Mouse (Mus musculus) hindbrain, embryonic 16.5 days (tissue): ENCODE data around the gene Flt3. TPM values are rescaled to one million over a fixed set of nuclear protein-coding genes. Genes with fewer than 3 reads are reported as not detected.

Experiments
- ATAC-seq: fragments of 200-750 bp; cut with Nextera tagmentation; 2 replicates; pipeline ENCODE4 v1.8.0; 2017; ENCODE audit warnings: moderate TSS enrichment, moderate library complexity
- H3K27ac ChIP-seq: fragments of 300-500 bp; sonication (generic); 2 replicates; pipeline ENCODE4 v1.5.1; 2014; ENCODE audit warnings: low read depth, mild to moderate bottlenecking, control low read depth, low read length, moderate library complexity
- H3K27me3 ChIP-seq: fragments of 300-500 bp; sonication (generic); replicated peaks from 2 replicates; pipeline ENCODE4 v1.6.1; 2014; ENCODE audit warnings: low read length; ENCODE audit not compliant: control insufficient read depth, insufficient read depth
- H3K36me3 ChIP-seq: fragments of 300-500 bp; sonication (generic); 2 replicates; pipeline ENCODE4 v1.6.1; 2014; ENCODE audit warnings: mild to moderate bottlenecking, low read length, moderate library complexity, mixed read lengths; ENCODE audit not compliant: control insufficient read depth, insufficient read depth
- H3K4me1 ChIP-seq: fragments of 300-500 bp; sonication (generic); 2 replicates; pipeline ENCODE4 v1.6.1; 2014; ENCODE audit warnings: low read depth, low read length; ENCODE audit not compliant: control insufficient read depth, insufficient read depth
- H3K4me2 ChIP-seq: fragments of 300-500 bp; sonication (generic); 2 replicates; pipeline ENCODE4 v1.6.1; 2014; ENCODE audit warnings: mild to moderate bottlenecking, low read length, control low read depth, moderate library complexity
- H3K4me3 ChIP-seq: fragments of 300-500 bp; sonication (generic); 2 replicates; pipeline ENCODE4 v1.5.1; 2014; ENCODE audit warnings: mild to moderate bottlenecking, low read length, control low read depth, moderate library complexity
- H3K9ac ChIP-seq: fragments of 300-500 bp; sonication (generic); 2 replicates; pipeline ENCODE4 v1.6.1; 2014; ENCODE audit warnings: low read depth, mild to moderate bottlenecking, control low read depth, low read length, moderate library complexity
- H3K9me3 ChIP-seq: fragments of 300-500 bp; sonication (generic); 2 replicates; pipeline ENCODE4 v1.6.1; 2014; ENCODE audit warnings: mild to moderate bottlenecking, low read length, moderate library complexity; ENCODE audit not compliant: control insufficient read depth
- WGBS: fragments of 180-500 bp; shearing (Covaris S2); extraction: QIAGEN DNeasy Blood & Tissue Kit; methylation state at CpG from one replicate; pipeline ENCODE4 v1.1.7; 2014; 5-methylcytosine and 5-hydroxymethylcytosine counted together
- polyA plus RNA-seq: library from polyadenylated mRNA; unstranded; fragments of >200 nt; fragmentation: Nextera tagmentation; extraction: Ambion mirVana; gene quantifications from 2 replicates; pipeline ENCODE4 v1.2.1, GENCODE M21; 2015

Flt3 gene
- polyA plus RNA-seq, 1 experiment from 2014 or later, result 2.3 TPM

DNA sequence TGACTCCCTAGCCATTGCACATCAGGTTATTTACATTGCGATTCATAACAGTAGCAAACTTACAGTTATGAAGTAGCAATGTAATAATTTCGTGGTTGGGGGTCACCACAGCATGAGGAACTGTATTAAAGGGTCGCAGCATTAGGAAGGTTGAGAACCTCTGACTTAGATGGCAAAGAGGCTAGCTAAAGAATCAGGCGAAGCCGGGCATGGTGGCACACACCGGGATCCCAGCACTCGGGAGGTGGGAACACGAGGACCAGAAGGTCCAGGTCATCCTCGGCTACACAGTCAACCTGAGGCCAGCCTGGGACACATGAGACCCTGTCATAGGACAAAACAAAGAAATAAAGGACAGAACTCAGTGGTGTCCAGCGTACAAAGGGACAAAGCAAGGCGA, 70.3 kb downstream of the Flt3 start:
- no peak overlapping the region for H3K27ac ChIP-seq
- no peaks in the 10 kb centered on the region for H3K36me3 ChIP-seq
- H3K4me1 ChIP-seq, result no peaks in the 10 kb centered on the region
- H3K27me3 ChIP-seq, result no peaks in the 10 kb centered on the region
- H3K9ac ChIP-seq, result no peak overlapping the region
- ATAC-seq, result no peak
- 85% methylated on average over 11 of the region's 11 CpGs for WGBS
- no peak overlapping the region for H3K4me2 ChIP-seq
- no peaks in the 10 kb centered on the region; the same call in 1 of the 2 replicates for H3K9me3 ChIP-seq
- no peak overlapping the region for H3K4me3 ChIP-seq

DNA sequence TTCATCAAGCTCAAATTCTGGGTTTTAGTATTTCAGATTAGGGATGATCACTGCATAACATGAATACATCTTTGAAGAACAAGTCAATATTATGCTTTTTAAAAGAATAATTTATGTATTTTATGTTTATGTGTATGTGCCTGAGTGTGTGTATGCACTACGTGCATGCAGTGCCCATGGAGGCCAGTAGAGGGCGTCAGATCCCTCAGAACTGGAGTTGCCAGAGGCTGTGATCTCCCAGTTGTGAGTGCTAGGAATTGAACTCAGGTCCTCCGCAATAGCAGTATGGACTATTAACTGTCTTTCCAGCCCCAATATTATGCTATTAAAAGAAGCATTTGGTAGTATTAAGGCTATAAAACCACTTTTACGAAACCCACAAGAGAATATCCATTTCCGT, 72.7 kb downstream of the Flt3 start:
- Histone ChIP-seq H3K9me3 (no peaks in the 10 kb centered on the region; the same call in 1 of the 2 replicates), H3K27me3 (0 out of 2 replicates have a peak, but pooled peaks cover 3% of the 10 kb centered on the region), H3K4me1 (no peaks in the 10 kb centered on the region), H3K4me3 (no peak overlapping the region), H3K36me3 (no peaks in the 10 kb centered on the region), H3K4me2 (no peak overlapping the region), H3K27ac (no peak overlapping the region), H3K9ac (no peak overlapping the region)
- 93% methylated on average over 5 of the region's 5 CpGs for WGBS
- ATAC-seq, result no peak

DNA sequence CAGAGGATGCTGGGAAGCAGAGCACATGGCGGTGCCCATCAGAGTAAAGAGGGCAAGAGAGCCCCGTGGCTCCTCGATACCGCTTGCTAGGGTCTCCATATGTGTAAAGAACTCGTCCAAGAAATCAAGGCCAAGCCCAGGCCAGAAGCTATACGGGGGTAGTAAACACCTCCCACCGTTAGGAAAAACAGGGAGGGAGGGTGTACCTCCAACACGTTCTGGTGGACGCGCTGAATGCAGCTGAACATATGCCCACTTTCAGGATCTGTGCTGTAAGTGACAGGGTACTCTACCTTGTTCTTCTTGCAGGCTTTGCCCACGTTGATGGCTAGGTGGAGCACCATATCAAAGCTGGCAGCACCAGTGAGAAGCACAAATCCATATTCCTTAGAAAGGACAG, 74.4 kb downstream of the Flt3 start:
- Histone ChIP-seq H3K4me2 (no peak overlapping the region), H3K9me3 (no peaks in the 10 kb centered on the region; the same call in 1 of the 2 replicates), H3K4me1 (no peaks in the 10 kb centered on the region), H3K4me3 (no peak overlapping the region), H3K27me3 (peaks cover 15% of the 10 kb centered on the region), H3K27ac (no peak overlapping the region), H3K9ac (no peak overlapping the region), H3K36me3 (no peaks in the 10 kb centered on the region)
- WGBS, result 77% methylated on average over 11 of the region's 11 CpGs
- no peak for ATAC-seq

DNA sequence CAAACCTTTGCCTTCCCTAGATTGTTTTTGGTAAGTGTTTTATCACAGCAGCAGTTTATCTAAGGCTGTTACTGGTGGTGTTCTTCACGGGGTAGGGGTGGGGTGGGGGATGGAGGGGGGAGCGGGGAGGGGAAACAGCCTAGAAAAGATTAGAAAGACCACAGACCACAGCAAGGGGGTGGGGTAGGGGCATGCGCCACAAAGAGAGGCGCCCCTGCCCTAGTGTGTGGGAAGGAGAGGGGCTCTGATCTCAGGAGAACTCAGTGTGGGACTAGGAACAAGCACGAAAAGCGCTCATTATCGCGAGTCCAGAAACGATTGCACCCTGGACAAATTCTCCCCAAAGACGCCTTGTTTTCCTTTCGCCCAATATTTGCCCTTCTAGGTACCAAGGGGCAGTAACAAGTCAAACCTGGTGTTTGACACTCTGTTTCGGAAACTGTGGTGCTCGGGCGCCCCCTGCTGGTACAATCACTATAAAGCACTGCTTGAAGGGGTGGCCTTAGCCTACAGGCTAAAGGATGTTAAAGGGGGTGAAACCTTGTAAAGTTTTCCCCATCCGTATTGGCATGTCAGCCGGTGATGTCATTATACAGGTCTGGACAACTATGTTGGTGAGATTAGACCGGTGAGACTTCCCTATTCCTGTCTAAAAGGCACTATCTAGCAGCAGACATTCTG, 76.9 kb downstream of the Flt3 start:
- Histone ChIP-seq H3K27me3 (peaks cover 24% of the 10 kb centered on the region), H3K36me3 (no peaks in the 10 kb centered on the region), H3K4me2 (no peak overlapping the region), H3K9ac (no peak overlapping the region), H3K4me1 (no peaks in the 10 kb centered on the region), H3K9me3 (no peaks in the 10 kb centered on the region; the same call in 1 of the 2 replicates), H3K4me3 (no peak overlapping the region), H3K27ac (no peak overlapping the region)
- 19% methylated on average over 17 of the region's 17 CpGs for WGBS
- 0 out of 2 replicates have a peak, but pooled peaks have one; percentile 20 for ATAC-seq

DNA sequence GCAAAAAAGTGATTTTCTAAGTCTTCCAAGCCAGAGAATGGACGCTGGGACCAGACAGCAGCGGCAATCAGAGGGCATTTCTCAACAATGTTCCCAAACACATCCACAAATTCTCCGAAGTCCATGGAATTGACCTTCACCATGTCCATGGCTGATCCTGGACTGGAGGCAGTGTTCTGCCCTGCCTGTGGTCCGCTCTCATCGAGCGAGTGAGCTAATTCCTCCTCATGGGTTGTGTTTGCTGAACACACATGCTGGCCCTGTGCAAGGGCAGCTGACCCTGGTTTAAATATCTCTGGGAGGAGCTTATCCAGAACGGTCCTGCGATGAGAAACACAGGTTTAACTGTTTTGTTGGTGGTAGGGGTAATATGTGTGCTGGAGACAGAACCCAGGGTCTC, 78.1 kb downstream of the Flt3 start, which contains the start of gene Urad:
Gene Urad (minus strand): TSS at position 258 of the 400 bp plus-strand sequence.
- no peak for ATAC-seq
- peaks cover 35% of the 10 kb centered on the region for H3K27me3 ChIP-seq
- no peaks in the 10 kb centered on the region for H3K9me3 ChIP-seq
- H3K9ac ChIP-seq, result no peak within 1 kb of the TSS
- no peaks in the 10 kb centered on the region for H3K4me1 ChIP-seq
- no peak within 1 kb of the TSS for H3K4me2 ChIP-seq
- H3K27ac ChIP-seq, result no peak within 1 kb of the TSS
- H3K36me3 ChIP-seq, result no peaks in the 10 kb centered on the region
- WGBS, result 81% methylated on average over 8 of the region's 8 CpGs
- H3K4me3 ChIP-seq, result no peak within 1 kb of the TSS

DNA sequence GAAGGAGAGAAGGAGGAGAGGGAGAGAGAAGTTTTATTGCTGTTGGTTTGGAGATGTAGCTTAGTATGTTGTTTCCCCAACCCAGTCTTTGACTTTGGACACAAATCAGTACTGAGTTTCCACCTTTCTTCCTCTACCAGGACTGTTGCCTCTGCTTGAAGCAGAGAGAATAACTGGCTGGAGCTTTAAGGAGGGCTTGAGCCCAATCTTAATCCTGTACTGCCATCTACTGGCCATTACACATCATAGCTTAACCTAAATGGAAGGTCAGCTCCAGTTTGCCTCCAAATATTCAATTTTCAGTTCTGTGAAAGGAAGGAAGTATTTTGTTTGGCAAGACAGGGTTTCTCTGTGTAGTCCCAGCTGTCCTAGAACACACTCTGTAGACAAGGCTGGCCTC, 80.6 kb downstream of the Flt3 start:
- Histone ChIP-seq H3K27me3 (peaks cover 56% of the 10 kb centered on the region), H3K4me1 (peaks cover 4% of the 10 kb centered on the region; the same call in 1 of the 2 replicates), H3K4me2 (no peak overlapping the region), H3K36me3 (no peaks in the 10 kb centered on the region), H3K27ac (no peak overlapping the region), H3K9ac (no peak overlapping the region), H3K9me3 (no peaks in the 10 kb centered on the region), H3K4me3 (no peak overlapping the region)
- ATAC-seq, result peak; percentile 65; the same call in 1 of the 2 replicates

DNA sequence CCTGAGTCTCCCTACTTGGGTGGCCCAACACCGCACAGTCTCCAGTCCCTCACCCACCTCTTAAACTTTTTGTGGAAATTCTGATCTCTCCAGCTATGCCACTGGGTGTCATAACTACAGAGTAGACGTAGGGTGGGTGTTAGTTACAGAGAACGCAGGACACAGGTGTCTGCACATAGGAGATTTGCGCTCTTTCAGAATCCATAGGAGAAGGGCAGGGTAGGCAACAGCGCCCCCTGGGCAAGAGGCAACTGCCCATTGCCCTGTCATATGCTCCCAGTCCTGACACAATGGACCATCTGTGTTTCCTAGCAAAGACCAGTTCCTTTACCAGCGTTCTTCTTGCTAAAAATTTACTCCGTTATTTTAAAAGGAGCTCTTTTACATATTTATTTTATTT, 82.3 kb downstream of the Flt3 start:
- Histone ChIP-seq H3K4me1 (peaks cover 4% of the 10 kb centered on the region; the same call in 1 of the 2 replicates), H3K27ac (no peak overlapping the region), H3K36me3 (no peaks in the 10 kb centered on the region), H3K4me2 (no peak overlapping the region), H3K27me3 (peaks cover 72% of the 10 kb centered on the region), H3K9me3 (no peaks in the 10 kb centered on the region), H3K9ac (no peak overlapping the region), H3K4me3 (no peak overlapping the region)
- WGBS, result 18% methylated on average over 7 of the region's 7 CpGs
- ATAC-seq, result no peak

DNA sequence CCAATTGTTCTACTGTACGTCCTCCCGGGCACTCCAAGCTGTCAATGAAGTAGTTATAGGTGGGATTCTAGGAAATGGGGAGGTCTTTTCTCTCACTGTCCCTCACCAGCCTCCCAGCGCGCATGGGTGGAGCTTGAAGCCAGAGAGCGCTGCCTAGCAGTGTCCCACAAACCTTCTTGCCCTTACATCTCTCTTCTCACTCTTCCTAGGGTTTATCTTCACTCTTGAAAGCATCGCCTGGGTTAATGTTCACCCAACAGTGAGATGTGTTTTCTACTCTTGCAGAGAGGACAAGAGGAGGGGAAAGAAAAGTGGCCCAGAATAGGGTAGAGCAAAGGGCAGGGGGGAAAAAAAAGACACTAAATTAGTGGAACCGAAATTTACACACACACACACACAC, 83.0 kb downstream of the Flt3 start:
- no peak overlapping the region for H3K4me3 ChIP-seq

DNA sequence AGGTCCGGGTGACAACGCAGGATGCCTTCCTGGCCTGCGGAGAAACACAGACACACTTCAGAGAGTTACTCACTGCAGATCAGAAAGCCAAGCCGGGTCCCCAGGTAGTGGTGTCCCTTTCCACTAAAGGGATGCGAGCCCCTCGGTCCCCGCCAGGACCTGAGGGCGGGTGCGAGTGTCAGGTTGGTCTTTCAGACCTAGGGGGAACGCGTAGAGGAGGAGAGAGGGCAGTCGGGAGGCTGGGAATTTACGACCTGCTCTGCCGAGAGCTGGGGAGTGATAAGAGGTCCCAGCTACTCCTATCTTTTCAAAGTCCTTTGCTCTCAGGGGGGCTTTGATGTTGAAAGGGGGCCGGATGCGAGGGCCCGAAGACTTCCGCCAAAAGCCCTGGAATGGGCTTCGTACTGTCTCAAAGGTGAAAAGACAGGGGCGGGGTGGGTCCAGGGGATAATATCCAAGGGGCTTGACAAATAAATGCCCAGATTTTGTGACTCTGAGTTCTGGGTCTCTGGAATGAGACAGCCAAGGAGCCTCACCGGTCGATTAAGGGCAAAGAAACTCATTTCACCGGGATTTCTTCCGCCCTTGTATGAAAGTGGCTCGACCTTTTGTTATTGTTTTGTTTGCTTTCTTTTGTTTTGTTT, 84.7 kb downstream of the Flt3 start:
- Histone ChIP-seq H3K4me1 (peaks cover 4% of the 10 kb centered on the region; the same call in 1 of the 2 replicates), H3K9ac (no peak overlapping the region), H3K27ac (no peak overlapping the region), H3K9me3 (no peaks in the 10 kb centered on the region), H3K4me3 (no peak overlapping the region), H3K36me3 (no peaks in the 10 kb centered on the region), H3K27me3 (peaks cover 77% of the 10 kb centered on the region), H3K4me2 (peak overlapping the region; percentile 17)
- under 1% methylated on average over 25 of the region's 25 CpGs for WGBS
- ATAC-seq, result no peak

More for the DNA sequence above, 83.0 kb downstream of the Flt3 start:
- Histone ChIP-seq H3K9me3 (no peaks in the 10 kb centered on the region), H3K27ac (no peak overlapping the region), H3K36me3 (no peaks in the 10 kb centered on the region), H3K9ac (no peak overlapping the region), H3K4me2 (no peak overlapping the region), H3K27me3 (peaks cover 72% of the 10 kb centered on the region), H3K4me1 (peaks cover 4% of the 10 kb centered on the region; the same call in 1 of the 2 replicates)
- 5% methylated on average over 7 of the region's 7 CpGs for WGBS
- no peak for ATAC-seq
